Mouse (Mus musculus) embryonic facial prominence, embryonic 10.5 days (tissue): ENCODE measurements around the gene Ttc25. TPM values are rescaled to one million over a fixed set of nuclear protein-coding genes. Genes with fewer than 3 reads are reported as not detected.

Source experiments
- DNase-seq: peaks from one replicate; pipeline ENCODE4 v3.0.0-alpha.2; 2017; ENCODE audit warnings: low spot score
- H3K27ac ChIP-seq: fragments of 300-500 bp; sonication (generic); replicated peaks from 2 replicates; pipeline ENCODE4 v1.5.1; 2016; ENCODE audit warnings: mild to moderate bottlenecking
- H3K27me3 ChIP-seq: fragments of 300-500 bp; sonication (generic); replicated peaks from 2 replicates; pipeline ENCODE4 v1.6.1; 2016; ENCODE audit warnings: low read depth, mild to moderate bottlenecking; ENCODE audit not compliant: poor library complexity, severe bottlenecking
- H3K36me3 ChIP-seq: fragments of 300-500 bp; sonication (generic); replicated peaks from 2 replicates; pipeline ENCODE4 v1.6.1; 2016; ENCODE audit warnings: mild to moderate bottlenecking, moderate library complexity
- H3K4me1 ChIP-seq: fragments of 300-500 bp; sonication (generic); 2 replicates; pipeline ENCODE4 v1.6.1; 2016
- H3K4me3 ChIP-seq: fragments of 300-500 bp; sonication (generic); 2 replicates; pipeline ENCODE4 v1.5.1; 2016; ENCODE audit warnings: mild to moderate bottlenecking, moderate library complexity
- H3K9me3 ChIP-seq: fragments of 300-500 bp; sonication (generic); 2 replicates; pipeline ENCODE4 v1.6.1; 2016; ENCODE audit warnings: mild to moderate bottlenecking
- WGBS: fragments of 180-500 bp; shearing (Covaris S2); methylation state at CpG from one replicate; pipeline ENCODE4 v1.1.7; 2016; 5-methylcytosine and 5-hydroxymethylcytosine counted together
- polyA plus RNA-seq: library from polyadenylated mRNA; unstranded; fragments of >200 nt; fragmentation: Nextera tagmentation; extraction: Ambion mirVana; gene quantifications from 2 replicates; pipeline ENCODE4 v1.2.1, GENCODE M21; 2016

Ttc25 gene
- polyA plus RNA-seq, 1 experiment from 2014 or later: 1.4 TPM

DNA sequence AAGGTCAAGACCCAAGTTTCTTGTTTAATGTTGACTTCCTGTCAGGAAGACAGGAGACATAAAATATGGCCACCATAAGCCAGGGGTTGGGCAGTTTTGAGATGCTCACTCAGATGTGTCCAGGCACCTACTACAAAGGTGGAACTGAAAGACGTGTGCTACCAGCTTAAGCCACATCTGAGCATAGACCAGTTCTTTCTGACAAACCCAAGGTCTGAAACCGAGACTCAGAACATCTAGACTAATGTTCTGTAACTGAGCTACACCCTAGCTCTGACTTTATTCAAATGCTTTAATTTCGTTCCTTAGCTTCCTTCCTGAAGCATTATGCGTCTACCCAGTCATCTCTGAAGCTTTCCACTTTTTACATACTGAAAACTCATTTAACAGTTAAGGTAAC is 52.7 kb downstream of the Ttc25 start:
- Histone ChIP-seq H3K27ac (no peak overlapping the region), H3K4me3 (no peak overlapping the region), H3K36me3 (peaks cover 98% of the 10 kb centered on the region), H3K4me1 (no peaks in the 10 kb centered on the region), H3K27me3 (no peaks in the 10 kb centered on the region), H3K9me3 (no peaks in the 10 kb centered on the region)
- no peak for DNase-seq
- whole genome bisulfite sequencing: 89% methylated on average over 4 of the region's 4 CpGs

DNA sequence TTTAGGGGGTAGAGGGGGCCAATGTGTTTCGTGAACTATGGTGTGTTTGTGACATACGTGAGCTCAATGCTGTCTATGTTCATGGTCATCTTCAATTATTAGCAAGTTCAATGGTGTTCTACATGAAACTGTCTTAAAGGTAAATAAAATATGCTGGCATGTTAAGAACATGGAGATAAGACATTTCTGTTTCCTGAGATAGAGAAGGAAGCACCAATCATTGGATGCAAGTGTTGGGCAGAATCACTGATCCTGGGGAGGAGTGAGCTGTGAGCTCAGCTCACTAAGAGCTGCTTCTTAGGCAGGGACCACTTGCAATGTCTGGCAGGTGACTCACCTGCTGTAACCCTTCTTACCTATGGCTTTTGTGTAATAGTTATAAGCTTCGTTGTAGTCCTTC is 56.0 kb downstream of the Ttc25 start:
- H3K9me3 ChIP-seq: no peaks in the 10 kb centered on the region
- no peak overlapping the region for H3K4me3 ChIP-seq
- H3K36me3 ChIP-seq: peaks cover 91% of the 10 kb centered on the region
- no peak overlapping the region for H3K27ac ChIP-seq
- H3K4me1 ChIP-seq: no peaks in the 10 kb centered on the region
- 98% methylated on average over 3 of the region's 3 CpGs for WGBS
- DNase-seq: no peak
- no peaks in the 10 kb centered on the region for H3K27me3 ChIP-seq

DNA sequence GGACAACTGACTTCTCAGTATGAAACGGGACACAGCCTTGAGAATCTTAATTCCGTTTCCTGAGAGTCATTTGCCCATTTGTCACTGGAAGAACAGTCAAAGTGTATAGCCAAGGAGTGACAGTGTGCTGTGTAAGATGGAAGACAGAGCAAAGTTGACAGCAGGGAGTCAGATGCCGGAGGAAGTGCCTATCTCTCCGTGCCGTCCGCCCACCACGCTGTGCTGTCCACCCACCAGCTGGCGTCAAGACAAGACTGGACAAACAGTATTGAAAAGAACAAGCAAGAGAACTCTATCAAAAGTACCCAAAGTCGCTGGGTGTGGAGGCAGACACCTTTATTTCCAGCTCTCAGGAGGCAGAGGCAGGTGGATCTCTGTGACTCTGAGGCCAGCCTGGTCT is 57.7 kb downstream of the Ttc25 start:
- Histone ChIP-seq H3K4me1 (no peaks in the 10 kb centered on the region), H3K4me3 (no peak overlapping the region), H3K27ac (no peak overlapping the region), H3K27me3 (no peaks in the 10 kb centered on the region), H3K36me3 (peaks cover 87% of the 10 kb centered on the region), H3K9me3 (no peaks in the 10 kb centered on the region)
- 91% methylated on average over 9 of the region's 9 CpGs for whole genome bisulfite sequencing
- no peak for DNase-seq

DNA sequence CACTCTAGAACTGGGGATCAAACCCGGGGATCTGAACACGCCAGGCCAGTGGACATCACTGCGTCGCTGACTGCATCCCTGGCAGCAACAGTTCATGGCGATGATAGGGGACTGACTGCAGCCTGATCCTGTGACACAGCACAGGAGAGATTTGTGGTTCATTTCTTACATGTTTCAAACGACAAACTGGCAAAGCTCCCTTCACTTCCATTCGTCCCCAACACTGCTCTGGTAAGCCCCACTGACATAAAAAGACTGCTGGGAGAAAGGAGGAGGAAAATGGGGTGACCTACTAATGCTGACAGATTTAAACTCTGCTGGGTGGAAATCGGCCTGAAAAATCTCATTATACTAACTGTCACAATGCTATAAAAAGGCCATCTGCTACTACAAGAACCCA is 58.4 kb downstream of the Ttc25 start:
- no peak for DNase-seq
- Histone ChIP-seq H3K27me3 (no peaks in the 10 kb centered on the region), H3K4me1 (no peaks in the 10 kb centered on the region), H3K4me3 (no peak overlapping the region), H3K9me3 (no peaks in the 10 kb centered on the region), H3K36me3 (peaks cover 87% of the 10 kb centered on the region), H3K27ac (no peak overlapping the region)
- WGBS: 93% methylated on average over 8 of the region's 8 CpGs

DNA sequence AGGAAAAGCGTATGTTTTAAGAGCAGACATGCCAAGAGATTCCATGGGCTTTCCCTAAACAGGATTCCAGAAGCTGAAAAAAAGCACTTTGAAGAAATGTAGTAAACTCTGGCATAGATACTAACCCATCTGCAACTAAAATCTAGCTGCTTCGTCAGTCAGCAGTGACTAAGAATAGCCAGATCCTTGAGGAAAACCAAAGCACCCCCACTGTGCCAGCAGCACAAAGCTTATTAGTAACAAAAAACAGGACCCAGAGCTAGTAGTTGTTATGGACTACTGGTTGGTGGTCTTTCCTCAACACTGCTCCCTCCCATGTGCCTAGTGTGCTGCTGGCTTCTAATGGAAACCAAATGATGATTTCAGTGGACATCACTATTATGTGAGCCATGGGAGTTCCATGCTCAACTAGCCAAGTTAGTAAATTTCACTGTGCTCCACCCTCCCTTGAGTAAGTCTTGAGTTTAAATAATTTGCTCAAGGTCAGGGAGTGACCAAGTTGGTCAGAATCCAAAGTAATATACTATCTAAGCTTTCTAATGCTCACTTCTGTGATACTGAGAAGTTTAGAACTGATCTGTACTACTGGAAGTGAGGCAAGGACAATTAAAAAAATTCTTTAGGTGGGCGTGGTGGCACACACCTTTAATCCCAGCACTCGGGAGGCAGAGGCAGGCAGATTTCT is 59.1 kb downstream of the Ttc25 start:
- H3K27me3 ChIP-seq: no peaks in the 10 kb centered on the region
- no peak for DNase-seq
- H3K4me1 ChIP-seq: no peaks in the 10 kb centered on the region
- H3K9me3 ChIP-seq: no peaks in the 10 kb centered on the region
- 93% methylated on average over 4 of the region's 4 CpGs for WGBS
- H3K27ac ChIP-seq: no peak overlapping the region
- no peak overlapping the region for H3K4me3 ChIP-seq
- H3K36me3 ChIP-seq: peaks cover 83% of the 10 kb centered on the region

DNA sequence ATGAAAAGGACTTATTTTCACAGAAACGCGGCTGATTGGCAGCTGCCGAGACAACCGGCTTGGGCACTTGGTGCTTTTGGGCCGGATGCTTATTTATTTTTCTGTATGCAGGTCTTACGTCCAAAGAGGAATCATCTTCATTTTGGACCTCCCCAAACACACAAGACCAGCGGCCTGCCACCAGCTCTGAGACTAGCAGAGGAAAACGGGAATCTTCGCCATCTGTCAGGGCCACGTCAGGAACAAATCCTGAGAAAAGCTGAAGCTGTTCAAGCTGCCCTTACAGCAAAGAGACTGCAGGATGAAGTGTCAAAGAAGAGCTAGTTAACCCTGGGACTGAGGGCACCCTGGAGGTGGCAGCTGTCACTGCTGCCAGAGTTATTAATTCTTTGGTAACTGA is 60.0 kb downstream of the Ttc25 start:
- Histone ChIP-seq H3K9me3 (no peaks in the 10 kb centered on the region), H3K36me3 (peaks cover 82% of the 10 kb centered on the region), H3K4me3 (no peak overlapping the region), H3K4me1 (no peaks in the 10 kb centered on the region), H3K27ac (no peak overlapping the region), H3K27me3 (no peaks in the 10 kb centered on the region)
- 92% methylated on average over 10 of the region's 10 CpGs for WGBS
- no peak for DNase-seq

DNA sequence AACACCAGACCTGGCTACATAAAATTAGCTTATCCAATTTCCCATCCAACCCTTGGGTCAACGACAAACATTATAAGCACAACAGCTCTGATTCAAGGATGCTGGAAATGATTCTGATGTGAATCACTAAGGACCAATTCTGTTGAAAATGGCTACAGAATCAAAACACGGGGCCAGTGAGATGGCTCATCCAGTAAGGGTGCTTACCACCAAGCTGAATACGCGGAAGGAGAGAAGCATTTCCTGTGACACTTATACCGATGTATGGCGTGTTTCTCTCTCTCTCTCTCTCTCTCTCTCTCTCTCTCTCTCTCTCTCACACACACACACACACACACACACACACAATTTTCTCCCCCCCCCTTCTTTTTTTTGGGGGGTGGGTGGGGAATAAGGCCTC is 61.7 kb downstream of the Ttc25 start:
- no peak overlapping the region for H3K4me3 ChIP-seq
- no peaks in the 10 kb centered on the region for H3K9me3 ChIP-seq
- 95% methylated on average over 6 of the region's 6 CpGs for WGBS
- DNase-seq: no peak
- peaks cover 80% of the 10 kb centered on the region for H3K36me3 ChIP-seq
- H3K4me1 ChIP-seq: no peaks in the 10 kb centered on the region
- H3K27me3 ChIP-seq: no peaks in the 10 kb centered on the region
- no peak overlapping the region for H3K27ac ChIP-seq

DNA sequence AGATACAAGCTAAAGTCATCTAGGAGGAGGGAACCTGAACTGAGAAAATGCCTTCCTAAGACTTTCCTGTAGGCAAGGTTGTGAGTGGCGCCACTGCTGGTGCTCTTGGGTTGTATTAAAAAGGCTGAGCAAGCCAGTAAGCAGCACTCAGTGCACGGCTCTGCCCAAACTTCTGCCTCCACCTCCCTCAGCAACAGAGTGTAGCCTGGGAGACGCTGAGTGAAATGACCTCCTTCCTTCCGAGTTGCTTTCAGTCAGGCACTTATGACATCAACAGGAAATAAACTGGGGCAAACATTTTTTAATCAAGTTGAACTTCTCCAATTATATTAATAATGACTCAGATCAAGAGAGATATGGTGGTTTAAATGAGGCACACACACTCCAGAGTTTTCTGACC is 63.4 kb downstream of the Ttc25 start:
- H3K9me3 ChIP-seq: no peaks in the 10 kb centered on the region
- H3K27ac ChIP-seq: no peak overlapping the region
- no peaks in the 10 kb centered on the region for H3K4me1 ChIP-seq
- H3K36me3 ChIP-seq: peaks cover 77% of the 10 kb centered on the region
- 81% methylated on average over 4 of the region's 4 CpGs for WGBS
- DNase-seq: no peak
- no peaks in the 10 kb centered on the region for H3K27me3 ChIP-seq
- H3K4me3 ChIP-seq: no peak overlapping the region

DNA sequence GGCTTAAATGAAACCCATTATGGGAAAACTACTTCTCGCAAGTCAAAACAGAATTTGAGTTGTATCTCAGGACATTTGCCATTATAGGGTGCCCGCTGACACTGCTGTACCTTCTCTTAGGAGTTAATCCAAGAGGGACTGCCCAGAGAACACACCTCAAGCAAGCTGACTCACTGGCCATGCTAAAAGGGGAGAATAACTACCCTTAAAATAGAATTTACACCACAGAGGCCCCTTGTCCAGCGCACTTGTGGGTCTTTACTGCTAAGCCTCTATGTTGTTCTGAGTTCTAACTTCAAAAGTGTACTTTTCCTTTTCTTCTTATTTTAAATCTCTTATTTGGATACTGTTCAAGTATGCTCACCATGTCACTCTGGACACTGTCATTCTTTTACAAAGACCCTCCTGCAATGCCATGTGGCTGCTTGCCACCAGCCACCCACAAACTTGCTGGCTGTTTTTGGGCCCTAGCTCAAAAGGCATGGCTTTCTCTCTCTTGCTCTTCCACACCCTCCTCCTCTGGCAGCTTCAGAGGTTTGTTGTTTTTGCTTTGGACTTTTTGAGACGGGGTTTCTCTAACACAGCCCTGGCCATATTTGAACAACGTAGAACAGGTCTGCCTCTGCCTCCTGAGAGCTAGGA is 64.1 kb downstream of the Ttc25 start:
- WGBS: 90% methylated on average over 5 of the region's 5 CpGs
- H3K4me3 ChIP-seq: no peak overlapping the region
- H3K9me3 ChIP-seq: no peaks in the 10 kb centered on the region
- peaks cover 73% of the 10 kb centered on the region for H3K36me3 ChIP-seq
- no peaks in the 10 kb centered on the region for H3K4me1 ChIP-seq
- no peak overlapping the region for H3K27ac ChIP-seq
- no peak for DNase-seq
- no peaks in the 10 kb centered on the region for H3K27me3 ChIP-seq

DNA sequence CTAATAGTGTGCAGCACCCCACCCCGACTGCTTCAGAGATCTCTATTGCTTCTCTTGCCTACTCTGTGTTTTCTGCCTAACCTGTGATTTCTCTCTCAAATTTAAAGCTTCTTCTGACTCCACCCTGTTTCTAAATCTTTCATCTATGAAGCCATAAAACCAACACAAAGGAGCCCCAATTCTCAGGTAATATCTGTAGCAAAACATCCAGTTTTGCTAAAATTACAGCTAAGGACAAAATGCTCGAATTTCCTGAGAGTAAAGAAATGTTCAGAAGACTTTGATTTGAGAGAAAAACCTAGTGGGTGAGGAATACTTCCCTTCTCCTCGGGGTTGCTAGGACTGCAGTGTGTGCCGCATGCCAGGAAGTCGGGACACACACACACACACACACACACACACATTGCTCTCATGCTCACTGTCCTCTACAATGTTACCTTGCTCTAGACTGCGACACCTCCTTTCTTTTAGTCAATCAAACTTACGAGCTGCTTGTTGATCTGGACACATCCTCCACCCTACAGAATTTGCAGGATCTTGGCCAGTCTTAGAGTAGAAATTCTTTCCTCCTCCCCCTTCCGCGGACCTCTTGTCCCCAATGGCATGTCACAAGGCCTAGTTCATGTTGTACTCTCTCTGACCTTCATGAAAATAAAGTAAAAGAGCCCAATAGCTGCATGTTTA is 64.7 kb downstream of the Ttc25 start:
- no peaks in the 10 kb centered on the region for H3K27me3 ChIP-seq
- peaks cover 69% of the 10 kb centered on the region for H3K36me3 ChIP-seq
- WGBS: 86% methylated on average over 9 of the region's 9 CpGs
- no peak overlapping the region for H3K27ac ChIP-seq
- H3K4me1 ChIP-seq: no peaks in the 10 kb centered on the region
- DNase-seq: no peak
- no peak overlapping the region for H3K4me3 ChIP-seq
- no peaks in the 10 kb centered on the region for H3K9me3 ChIP-seq

DNA sequence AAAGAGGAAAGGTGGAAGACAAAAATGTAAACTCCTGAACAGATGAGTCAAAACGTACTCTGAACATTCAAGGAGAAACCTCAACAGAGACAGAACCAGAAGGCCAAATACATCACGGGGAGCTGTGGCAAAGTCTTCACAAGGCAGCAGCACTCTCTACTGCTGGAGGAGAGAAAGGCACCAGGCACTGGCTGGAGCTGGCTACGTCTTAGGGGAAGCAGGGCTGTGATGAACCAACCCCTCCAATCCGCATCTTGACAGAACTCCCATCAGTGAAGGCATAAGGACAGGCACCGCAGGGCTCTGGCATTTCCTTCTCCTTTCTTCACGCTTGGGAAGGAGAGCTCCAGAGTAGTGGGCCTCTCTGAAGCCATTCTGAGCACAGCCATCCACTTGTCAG is 66.2 kb downstream of the Ttc25 start:
- 91% methylated on average over 6 of the region's 6 CpGs for WGBS
- no peaks in the 10 kb centered on the region for H3K4me1 ChIP-seq
- no peak overlapping the region for H3K27ac ChIP-seq
- H3K36me3 ChIP-seq: peaks cover 69% of the 10 kb centered on the region
- no peaks in the 10 kb centered on the region for H3K9me3 ChIP-seq
- no peak overlapping the region for H3K4me3 ChIP-seq
- no peak for DNase-seq
- H3K27me3 ChIP-seq: no peaks in the 10 kb centered on the region

DNA sequence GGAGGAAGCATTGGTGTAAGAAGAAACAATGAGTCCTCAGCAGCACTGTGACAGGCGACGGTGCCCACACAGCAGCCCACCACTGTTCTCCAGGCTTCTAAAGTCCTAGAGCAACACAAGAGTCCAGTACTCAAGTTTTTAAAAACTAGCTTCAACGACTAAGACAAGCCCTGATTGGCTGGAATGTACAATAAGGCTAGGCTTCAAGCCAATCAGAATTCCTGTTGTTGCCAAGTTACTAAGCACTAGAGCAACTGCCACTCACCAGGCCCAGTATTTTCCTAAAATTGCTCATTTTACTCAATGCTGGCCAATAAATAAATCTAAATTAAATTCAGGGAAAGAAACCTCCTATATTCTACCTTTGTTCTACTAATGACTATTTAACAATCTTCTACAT is 67.8 kb downstream of the Ttc25 start:
- Histone ChIP-seq H3K36me3 (peaks cover 55% of the 10 kb centered on the region), H3K27ac (no peak overlapping the region), H3K27me3 (no peaks in the 10 kb centered on the region), H3K9me3 (no peaks in the 10 kb centered on the region), H3K4me3 (no peak overlapping the region), H3K4me1 (peaks cover 9% of the 10 kb centered on the region)
- 90% methylated on average over 3 of the region's 3 CpGs for WGBS
- DNase-seq: no peak

DNA sequence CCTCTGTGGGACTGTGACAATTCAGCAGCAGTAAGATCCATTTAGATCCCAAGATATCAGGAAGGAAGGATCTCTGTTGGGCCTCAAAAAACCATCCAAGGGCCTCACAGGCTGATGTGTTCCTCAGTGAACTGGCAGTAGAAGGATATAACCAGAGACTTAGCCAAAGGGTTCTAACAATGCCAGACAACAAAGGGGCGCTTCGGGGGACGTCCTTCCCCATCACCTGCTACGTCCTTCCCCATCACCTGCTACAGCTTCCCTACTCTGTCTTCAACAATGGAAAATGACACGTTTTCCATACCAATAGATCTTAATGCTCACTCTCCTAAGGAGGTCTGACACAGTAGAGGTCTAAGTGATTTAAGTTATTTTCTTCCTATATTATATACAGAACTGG is 70.9 kb downstream of the Ttc25 start:
- Histone ChIP-seq H3K27ac (no peak overlapping the region), H3K36me3 (peaks cover 31% of the 10 kb centered on the region), H3K27me3 (no peaks in the 10 kb centered on the region), H3K4me1 (peaks cover 23% of the 10 kb centered on the region), H3K4me3 (no peak overlapping the region), H3K9me3 (no peaks in the 10 kb centered on the region)
- WGBS: 87% methylated on average over 5 of the region's 5 CpGs
- no peak for DNase-seq
